Mouse (Mus musculus): ENCODE data around the gene Angel1.

DNA sequence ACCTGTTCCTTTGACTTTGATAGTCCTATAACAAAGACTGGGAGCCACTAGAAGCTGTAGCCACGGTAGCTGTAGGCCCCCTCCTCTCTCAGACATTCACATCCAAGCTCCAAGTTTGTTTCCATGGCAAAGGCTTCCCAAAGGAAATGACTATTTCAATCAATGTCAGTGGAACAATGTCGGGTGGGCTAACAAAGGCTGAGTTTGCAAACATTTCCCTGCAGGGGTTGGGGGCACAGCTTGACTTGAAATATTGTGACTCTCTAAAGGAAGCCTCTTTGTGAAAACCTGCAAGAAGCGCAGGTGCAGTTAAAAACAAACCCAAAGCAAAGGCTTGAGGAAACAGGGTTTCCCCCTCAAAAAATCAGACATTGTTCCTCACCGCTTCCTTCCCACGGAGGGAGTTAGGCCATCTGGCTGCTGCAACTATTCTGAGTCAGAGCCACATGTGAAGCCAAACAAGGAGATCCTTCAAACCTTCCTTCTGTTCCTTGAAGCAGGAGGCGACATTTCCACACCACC is 66.8 kb downstream of the Angel1 start:
- TF ChIP-seq CTCF (IDR thresholded peaks at IDR 0.05; ENCODE audit: borderline replicate concordance, insufficient read depth, low read depth, low read length), result no peak
- no peak for TF ChIP-seq POLR2A (IDR thresholded peaks at IDR 0.05; ENCODE audit: borderline replicate concordance, insufficient read depth, low read length)
